Mouse (Mus musculus): ENCODE data around the gene Prkch. TPM values are rescaled to one million over a fixed set of nuclear protein-coding genes. Genes with fewer than 3 reads are reported as not detected.
A peak's percentile ranks its signal among the peaks of the same experiment; 100 is the strongest.
"Not testable (repeated sequence)": the region's sequence is repeated elsewhere in the genome, so short reads cannot be mapped to it uniquely, and the experiment has no call there.

The Prkch gene
- 1 to 10 TPM; 4.4 to 5.0 TPM for total RNA-seq (2021)
- long read RNA-seq, experiment 1, transcript Prkch-201 (14 exons, 3,545 nt), result major isoform, 7 of 10 reads
- long read RNA-seq, experiment 1, partial matches to known transcripts, result 2 of 10 reads
- long read RNA-seq, experiment 1, other reads (novel, unspliced or antisense), result 1 of 10 reads
- long read RNA-seq, experiment 2, transcript Prkch-201 (14 exons, 3,545 nt), result major isoform, 6 of 6 reads
- long read RNA-seq, experiment 2, partial matches to known transcripts, result 0 of 6 reads
- long read RNA-seq, experiment 2, other reads (novel, unspliced or antisense), result 0 of 6 reads

DNA sequence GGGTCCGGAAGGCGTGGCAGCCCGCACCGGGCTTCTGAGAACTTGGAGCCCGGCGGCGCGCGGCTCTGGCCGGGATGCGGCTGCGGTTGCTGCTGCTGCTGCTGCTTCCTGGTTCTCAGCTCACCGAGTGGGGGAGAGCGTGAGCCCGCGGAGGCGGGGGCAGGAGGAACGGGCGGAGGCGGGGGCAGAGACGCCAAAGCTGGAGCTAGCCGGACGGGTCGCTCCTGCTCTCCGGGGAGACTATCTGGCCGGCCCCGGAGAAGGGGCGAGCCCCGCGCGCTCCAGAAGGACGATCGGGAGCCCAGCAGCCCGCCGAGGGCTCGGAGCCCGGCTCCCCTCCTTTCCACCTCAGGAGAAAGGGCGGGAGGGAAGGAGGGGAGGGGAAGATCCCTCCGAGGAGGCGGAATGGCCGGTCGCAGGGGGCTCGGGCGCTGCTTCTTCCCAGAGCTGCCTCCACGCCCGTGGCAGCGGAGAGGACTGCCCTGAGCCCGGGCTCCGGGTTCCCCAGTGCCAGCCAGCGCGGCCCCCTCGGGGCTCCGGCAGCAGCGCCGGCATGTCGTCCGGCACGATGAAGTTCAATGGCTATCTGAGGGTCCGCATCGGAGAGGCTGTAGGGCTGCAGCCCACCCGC, at the start of gene Prkch:
Prkch (plus strand) TSS at position 187 of the 631 bp plus-strand sequence.
- peak; percentile 71 for DNase-seq (ENCODE audit: low spot score)

DNA sequence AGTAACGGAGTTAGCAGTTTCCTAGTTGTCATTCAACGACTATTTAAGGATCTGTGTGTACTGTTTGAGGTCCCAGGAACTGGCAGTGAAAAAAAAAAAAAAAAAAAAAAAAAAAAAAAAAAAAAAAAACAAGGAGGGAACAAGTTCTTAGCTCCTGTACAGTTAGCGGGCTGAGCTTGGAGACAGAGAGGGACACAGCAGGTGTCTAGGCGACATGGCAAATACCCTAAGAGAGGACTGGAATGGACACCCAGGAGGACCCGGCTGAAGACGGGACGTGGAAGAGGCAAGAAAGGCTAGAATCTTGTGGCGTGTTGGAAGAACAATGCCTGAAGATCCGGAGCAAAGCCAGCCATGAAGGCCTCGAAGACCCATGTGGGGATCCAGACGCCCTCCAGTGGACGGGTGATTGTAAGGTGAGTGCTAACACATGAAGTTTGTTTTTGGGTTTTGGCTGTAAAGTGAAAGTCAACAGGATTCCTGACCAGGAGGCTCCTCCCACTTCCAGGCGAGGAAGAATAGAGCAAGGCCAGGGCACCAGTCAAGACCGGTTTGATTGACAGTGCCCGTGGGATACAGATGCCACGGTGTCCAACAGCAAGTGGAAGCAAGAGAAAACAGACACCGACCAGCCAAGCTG, 47.0 kb upstream of the Prkch start:
- no peak for DNase-seq (ENCODE audit: low spot score)

DNA sequence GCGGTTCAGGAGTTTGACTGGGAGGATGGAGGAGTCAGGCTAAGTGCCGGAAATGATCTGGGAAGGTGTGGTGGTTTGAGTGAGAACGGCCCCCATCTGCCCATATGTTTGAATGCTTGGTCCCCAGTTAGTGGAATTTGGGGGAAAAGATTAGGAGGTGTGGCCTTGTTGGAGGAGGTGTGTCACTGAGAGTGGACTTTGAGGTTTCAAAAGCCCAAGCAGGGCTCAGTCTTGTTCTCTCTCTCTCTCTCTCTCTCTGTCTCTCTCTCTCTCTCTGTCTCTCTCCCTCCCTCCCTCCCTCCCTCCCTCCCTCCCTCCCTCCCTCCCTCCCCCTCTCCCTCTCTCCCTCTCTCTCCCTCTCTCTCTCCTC, 46.5 kb upstream of the Prkch start:
- not testable (repeated sequence) for DNase-seq (ENCODE audit: low spot score)

DNA sequence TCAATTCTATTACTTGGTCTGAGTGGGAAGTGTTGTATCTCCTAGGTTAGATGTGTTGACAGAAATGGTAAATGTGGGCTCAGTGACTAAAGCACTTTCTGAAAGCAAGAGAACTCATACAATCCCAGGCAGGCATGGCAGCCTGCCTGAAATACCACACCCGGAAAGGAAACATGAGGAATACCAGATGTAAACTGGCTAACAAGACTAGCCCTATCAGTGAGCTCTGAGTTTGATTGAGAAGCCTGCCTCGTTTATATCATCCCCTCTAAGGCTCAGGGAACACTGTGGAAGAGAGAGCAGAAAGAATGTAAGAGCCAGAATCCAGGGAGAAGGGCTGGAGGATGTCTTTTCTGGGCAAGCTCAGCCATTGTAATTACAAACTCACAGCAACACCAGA, 45.4 kb upstream of the Prkch start:
- DNase-seq (ENCODE audit: low spot score), result no peak

DNA sequence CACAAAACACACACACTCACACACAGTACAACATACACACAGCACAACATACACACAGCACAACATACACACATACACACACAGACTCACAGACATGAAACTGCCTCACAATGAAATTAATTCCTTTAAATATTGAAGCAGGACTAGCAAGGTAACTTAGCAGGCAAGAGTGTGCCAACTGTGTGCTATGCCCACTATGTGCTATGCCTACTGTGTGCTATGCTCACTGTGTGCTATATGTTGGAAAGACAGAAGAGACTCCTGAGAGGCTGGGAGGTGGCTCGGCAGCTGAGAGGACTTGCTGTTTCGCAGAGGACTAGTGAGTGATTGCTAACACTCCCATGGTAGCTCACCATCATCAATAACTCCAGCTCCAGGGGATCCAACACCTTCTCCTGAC, 44.2 kb upstream of the Prkch start:
- no peak for DNase-seq (ENCODE audit: low spot score)

DNA sequence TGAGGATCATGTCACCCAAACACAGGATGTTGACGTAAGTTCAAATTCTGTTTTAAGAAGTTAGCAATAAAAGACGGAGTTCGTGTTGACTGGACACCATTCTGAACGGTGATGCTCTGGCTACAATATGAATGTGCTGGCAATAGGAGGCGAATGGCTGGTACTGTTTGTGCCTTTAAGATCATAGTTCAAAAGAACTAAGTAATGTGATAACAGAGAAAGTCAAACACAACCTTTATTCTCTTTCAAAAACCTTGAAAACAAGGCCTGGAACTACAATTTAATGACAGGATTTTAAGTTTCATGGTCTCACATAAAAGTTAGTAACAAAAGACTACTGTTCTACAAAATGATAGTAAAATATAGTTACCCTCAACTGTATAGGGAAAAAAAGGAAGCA, 41.4 kb upstream of the Prkch start:
- no peak for DNase-seq (ENCODE audit: low spot score)

DNA sequence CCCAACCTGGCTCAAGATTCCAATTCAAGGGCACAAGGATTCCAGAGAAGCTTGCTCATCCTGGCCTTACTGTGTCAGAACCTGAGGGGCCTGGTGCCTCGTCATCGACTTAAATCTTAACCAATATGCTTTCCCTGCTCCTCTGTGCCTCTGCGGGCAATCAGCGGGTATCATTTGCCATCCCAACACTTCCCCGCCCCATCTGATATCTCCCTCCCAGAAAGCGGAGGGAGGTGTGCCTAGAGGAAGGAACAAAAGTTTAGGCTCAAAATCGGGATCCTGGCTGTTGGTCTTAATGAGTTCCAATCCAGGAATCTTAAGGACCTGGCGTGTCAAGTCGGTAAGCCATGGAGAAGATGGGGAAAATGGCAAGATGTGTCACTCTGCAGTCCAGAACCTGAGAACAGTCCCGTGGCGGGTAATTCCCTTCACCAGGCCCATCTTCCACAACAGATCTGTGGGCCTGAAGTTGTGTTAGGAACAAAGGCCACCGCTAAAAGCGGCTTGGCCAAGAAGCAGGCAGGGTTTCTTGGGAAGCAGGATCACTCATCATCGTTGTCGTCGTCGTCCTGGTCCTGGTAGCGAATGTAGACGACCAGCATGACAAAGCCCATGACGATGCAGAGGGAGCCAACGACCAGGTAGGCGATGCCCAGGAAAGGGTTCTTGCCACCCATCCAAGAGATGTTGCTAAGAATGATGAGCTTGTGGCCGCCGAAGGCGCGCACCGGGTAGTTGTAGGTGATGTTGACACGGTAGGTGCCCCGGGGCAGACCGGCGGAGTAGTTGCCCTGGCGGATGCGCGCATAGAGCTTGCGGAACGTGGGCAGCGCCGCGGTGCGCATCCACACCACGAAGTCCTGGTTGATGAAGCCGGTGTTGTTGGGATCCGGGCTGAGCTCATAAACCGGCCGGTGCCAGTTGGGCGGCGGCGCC, 39.6 kb upstream of the Prkch start:
- no peak for DNase-seq (ENCODE audit: low spot score)

DNA sequence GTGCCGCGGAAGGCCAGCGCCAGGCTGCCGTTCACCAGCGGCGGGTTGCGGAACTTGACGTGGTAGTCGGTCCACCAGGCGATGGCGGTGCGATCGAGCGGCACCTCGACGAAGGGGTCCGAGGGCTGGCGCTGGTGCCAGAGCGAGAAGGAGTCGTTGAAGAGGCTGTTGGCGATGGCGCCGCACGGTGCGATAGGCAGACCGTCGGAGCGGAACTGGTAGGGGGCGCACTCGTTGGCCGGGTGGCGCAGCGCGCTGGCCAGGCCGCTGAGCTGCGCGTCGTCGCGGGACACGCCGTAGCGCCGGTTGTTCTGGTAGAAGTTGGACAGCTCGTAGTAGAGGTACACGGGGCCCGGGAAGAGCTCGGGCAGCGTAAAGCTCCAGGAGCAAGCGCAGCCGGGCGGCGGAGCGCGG, 38.9 kb upstream of the Prkch start:
- peak; percentile 47 for DNase-seq (ENCODE audit: low spot score)

DNA sequence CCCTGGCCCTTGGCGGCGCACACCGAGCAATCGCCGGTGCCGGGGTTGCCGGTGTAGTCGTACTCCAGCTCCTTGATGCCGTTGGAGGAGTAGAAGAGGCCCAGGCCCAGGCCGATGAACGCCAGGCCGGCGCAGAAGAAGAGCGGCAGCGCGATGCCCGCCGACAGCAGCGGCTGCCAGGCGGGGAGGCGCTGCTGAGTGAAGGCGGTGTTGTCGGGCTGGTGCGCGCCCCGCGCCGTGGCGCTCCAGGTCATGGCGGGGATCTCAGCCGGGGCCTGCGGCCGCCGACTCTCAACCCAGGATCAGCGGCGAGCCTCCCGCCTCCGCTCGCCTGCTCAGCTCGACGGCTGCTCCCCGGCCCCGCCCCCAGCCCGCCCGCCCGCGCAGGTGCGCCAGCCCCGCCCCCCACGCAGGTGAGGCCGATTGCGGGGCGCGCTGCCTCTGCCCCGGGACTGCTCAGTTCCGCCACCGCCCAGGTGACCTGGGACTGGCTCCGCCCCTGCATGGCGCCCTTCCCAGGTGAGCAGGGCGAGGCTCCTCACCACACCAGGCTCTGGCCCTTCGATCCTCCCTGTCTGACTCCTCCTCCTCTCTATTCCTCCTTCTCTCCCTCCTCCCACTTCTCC, 38.4 kb upstream of the Prkch start, which contains the start of gene Tmem30b:
Tmem30b (minus strand) TSS at position 307 of the 626 bp plus-strand sequence.
- no peak for DNase-seq (ENCODE audit: low spot score)

DNA sequence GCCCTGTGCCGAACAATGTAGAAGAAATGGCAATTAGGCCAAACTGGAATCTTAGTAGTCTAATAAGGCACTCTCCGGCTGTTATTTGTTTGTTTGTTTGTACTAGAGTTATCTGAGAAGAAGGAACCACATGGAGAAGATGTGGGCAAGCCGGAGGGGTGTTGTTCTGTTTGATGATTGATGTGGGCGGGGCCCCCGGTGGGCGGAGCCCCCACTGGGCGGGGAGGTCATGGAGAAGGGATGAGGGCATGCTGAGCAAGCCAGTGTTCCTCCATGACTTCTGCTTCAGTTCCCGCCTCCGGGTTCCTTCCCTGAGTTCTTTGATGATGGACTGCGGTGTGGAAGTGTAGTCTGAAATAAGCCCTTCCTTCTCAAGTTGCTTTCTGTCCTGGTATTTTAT, 37.0 kb upstream of the Prkch start:
- DNase-seq (ENCODE audit: low spot score), result no peak

DNA sequence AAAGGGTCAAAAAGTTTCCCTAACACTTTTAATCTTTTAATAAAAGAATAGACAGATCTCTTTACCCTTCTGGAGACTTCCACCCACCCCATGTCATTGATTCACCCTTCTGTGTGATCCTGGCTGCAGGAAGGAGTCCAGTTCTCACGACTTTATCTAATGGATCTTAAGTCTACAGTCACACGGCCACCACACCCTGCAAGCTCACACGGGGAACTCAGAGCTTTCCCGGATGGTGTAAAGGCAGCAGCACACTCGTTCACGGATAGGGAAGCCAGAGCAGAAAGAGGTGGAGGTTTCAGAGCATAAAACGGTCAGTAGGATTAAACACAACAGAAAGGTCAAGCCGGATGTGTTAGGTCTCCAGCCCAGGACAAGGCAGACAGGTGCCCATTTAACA, 36.3 kb upstream of the Prkch start:
- no peak for DNase-seq (ENCODE audit: low spot score)

DNA sequence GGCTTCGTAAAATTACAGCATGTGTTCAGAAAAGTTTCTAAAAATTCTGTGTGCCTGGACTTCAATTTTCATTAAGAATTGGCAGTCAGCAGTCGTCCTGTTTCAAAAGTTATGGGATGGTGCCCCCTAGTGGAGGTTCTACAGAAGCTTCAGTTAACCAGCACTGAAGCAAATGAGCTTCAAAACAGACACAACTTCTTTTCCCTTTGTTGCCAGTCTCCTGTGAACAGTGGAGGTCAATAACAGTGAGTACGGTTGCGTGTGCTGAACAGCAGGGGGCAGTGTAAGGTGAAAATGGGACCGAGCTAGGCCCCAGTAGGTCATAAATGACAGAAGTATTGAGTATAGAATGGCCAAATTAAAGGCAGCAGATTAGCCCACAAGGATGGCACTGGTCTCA, 30.4 kb upstream of the Prkch start:
- peak; percentile 78 for DNase-seq (ENCODE audit: low spot score)

DNA sequence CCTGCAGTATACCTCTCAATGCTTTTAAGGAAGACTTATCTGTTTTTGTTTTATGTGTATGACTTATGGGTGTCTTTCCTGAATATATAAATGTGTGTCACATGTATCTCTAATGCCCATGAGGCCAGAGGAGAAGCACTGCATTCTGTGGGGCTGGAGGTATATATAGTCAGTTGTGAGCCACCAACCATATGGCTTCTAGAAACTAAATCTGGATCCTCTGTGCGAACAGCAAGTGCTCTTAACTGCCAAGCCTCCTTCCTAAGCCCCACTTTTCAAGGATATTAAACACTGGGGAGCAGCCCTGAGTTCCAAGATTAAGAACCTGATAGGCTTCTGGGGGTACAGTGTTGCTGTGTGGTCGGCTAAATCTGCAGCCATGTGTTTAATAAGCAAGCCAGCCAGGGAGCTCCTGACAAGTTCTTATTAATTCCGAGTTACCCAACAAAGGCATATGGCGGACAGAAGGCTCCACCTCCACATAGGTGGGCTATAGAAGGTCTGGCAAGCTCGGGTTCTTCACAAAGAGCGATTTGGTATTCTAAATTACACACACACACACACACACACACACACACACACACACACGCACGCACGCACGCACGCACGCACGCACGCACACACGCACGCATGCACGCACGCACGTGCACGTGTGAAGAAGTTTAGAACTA, 25.9 kb upstream of the Prkch start:
- no peak for DNase-seq (ENCODE audit: low spot score)

DNA sequence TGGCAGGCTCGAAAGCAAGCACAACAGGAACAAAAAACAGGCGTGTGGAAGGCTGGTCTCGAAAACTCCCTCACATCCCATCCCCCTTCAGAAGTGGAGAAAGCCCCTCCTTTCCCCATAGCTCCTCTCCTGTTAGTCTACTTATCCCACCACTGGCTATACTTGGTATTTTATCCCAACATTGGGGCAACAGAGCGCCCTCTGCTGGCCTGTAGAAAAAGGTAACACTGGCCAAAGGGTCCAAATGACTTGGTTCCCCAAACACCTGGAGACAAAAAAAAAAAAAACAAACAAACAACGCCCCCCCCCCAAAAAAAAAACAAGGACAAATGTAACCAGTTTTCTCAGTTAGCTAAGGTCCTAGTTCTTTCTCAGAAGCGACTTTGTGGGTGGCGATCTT, 24.5 kb upstream of the Prkch start:
- DNase-seq (ENCODE audit: low spot score), result no peak

DNA sequence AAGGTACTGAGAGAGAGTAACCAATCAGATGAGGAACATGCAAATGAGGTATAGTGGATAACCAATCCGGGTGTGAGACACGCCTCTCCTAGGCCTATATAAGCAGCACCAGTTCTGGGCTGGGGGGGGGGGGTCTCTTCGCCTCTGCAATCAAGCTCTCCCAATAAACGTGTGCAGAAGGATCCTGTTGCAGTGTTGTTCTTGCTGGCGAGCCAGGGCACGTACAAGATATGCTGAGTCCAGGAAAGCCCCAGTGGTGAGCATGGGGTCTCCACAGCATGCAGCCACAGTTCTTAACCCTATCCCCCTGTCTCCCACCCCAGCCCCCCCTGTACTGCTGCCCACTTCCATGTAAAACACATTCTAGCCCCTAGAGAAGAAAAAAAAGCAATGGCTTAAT, 21.5 kb upstream of the Prkch start:
- DNase-seq (ENCODE audit: low spot score), result not testable (repeated sequence)

DNA sequence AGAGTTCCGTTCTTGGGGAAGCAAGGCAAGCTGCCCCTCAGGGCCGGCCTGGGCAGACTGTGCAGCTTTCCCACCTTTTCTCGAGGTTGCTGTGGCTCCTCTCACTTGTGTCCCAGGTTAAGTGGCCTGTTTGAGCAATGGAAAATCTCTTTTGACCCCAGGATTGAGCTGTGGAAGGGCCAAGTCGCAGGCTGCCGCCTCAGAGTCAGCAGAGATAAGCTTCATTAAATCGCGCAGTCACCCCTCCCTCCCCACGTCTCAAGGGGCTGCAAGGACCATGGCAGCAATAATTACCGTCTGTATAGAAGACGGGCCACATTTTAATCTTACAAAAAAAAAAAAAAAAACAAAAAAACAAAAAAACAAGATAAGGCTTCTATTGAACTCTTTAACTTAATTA, 20.4 kb upstream of the Prkch start:
- DNase-seq (ENCODE audit: low spot score), result no peak

DNA sequence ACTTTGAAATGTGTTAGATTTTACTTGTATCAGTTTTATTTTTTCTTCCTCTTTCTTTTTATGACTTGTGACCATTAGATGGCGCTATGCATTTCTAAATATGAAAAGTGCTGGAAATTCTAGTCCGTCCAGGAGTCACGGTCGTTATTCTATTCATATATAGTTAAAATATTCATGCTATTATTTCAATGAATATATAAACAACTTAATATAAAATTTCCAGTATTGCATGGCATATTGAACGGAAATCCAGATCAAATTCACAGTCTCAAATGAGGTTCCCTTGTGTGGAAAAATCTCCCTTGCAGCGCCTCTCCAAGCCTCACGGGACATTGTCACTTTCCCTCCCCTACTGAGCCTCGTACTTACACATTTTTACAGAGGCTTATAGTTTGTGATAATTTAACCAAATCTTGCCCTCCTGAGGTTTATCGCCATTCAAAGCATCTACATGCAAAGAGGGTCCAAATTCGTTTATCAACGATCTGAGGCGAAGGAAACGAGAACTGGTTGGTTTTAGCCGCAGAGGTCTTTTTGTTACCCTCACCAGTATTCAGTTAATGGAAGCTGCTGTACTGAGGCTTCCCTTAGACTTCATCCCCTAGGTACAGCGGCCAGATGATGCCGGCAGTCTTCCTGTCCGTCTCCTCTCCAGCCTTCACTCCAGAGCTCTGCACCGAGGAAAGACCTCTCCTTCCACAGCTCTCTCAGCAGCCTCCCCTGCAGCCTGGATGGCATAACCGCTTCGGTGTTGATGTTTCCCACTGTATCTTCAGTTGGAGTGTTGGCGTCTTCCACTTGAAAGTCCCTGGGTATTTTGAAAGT, 19.6 kb upstream of the Prkch start:
- DNase-seq (ENCODE audit: low spot score), result no peak

DNA sequence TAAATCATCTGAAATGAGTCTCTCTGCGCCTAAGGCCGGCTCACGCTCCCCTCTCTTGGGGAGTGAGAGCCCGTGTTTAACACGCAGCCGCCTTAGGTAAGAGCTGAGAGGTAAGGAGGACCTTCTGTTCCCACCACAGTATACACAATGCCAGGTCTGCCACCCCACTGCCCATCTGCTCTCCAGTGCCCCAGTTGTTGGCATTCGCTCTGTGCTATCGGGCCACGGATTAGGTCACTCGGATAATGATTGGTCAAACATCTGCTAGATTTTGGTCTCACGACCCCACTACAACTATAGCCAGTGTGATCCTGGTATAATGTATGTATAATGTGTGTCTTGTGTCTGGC, 19.0 kb upstream of the Prkch start:
- no peak for DNase-seq (ENCODE audit: low spot score)

DNA sequence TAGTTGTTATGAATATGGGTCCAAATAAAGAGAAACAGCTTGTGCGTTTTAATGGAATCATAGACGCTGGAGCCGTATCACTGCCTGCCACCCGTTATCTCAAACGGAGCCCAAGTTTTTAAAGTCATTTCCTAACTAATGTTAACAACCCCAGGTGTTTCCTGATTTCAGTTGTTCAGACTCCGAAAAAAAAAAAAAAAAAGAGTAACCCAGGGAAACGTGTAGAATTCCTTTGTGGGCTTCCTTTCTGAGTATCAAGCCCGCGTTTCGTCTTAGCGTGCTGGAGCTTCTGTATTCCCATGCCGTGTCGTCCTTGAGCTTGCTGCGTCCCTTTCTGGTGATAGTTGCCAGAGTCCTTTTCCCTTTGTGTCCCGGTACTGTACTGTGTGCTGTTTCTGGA, 10.0 kb upstream of the Prkch start:
- no peak for DNase-seq (ENCODE audit: low spot score)

DNA sequence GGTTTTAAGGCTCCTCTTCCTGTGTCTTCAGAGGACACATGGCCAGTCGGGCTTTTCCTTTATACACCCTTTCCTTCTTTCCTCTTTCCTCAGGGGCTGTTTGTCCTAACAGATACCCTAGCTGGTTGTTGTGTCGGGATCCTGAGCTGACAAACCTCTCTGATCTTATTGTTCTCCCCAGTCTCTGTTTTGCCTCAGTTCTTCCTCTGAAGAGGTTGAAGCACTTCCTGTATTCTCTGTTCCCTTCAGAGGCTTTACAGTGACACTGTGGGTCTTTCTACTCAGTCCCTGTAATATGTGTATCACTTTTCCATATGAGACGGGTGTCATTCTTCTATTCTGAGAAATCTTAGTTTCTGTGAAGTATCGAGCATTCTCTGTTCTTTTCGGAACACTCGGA, 6.5 kb upstream of the Prkch start:
- no peak for DNase-seq (ENCODE audit: low spot score)
